Mouse (Mus musculus): ENCODE data around the gene Pyroxd1. TPM values are rescaled to one million over a fixed set of nuclear protein-coding genes. Genes with fewer than 3 reads are reported as not detected.
"Not testable (repeated sequence)": the region's sequence is repeated elsewhere in the genome, so short reads cannot be mapped to it uniquely, and the experiment has no call there.

The Pyroxd1 gene
- polyA plus RNA-seq, 1 experiment from 2014 or later: 13.4 TPM

- Histone ChIP-seq H3K4me3 (ENCODE audit: low read length) (no peak overlapping the region), H3K9me3 (ENCODE audit: control insufficient read depth, low read length) (no peaks in the 10 kb centered on the region), H3K4me2 (ENCODE audit: low read depth, low read length) (no peak overlapping the region), H3K36me3 (ENCODE audit: control insufficient read depth, insufficient read depth, low read length) (no peaks in the 10 kb centered on the region), H3K9ac (ENCODE audit: low read depth, low read length) (no peak overlapping the region), H3K4me1 (ENCODE audit: control insufficient read depth, insufficient read depth, low read length) (no peaks in the 10 kb centered on the region), H3K27ac (ENCODE audit: low read length) (no peak overlapping the region), H3K27me3 (replicated peaks; ENCODE audit: control insufficient read depth, insufficient read depth, low read length) (no peaks in the 10 kb centered on the region)
- ATAC-seq: no peak
- WGBS: 69% methylated on average over 2 of the region's 2 CpGs
These were observed 1.9 kb upstream of the Pyroxd1 start for GRCm38 (mm10) chr6:142343561-142343960.

- H3K4me3 ChIP-seq (ENCODE audit: low read length): peak overlapping the region; percentile 80
- peak; percentile 52 for ATAC-seq
- no peaks in the 10 kb centered on the region for H3K27me3 ChIP-seq (replicated peaks; ENCODE audit: control insufficient read depth, insufficient read depth, low read length)
- 40% methylated on average over 12 of the region's 12 CpGs for WGBS
- H3K9me3 ChIP-seq (ENCODE audit: control insufficient read depth, low read length): no peaks in the 10 kb centered on the region
- no peaks in the 10 kb centered on the region for H3K36me3 ChIP-seq (ENCODE audit: control insufficient read depth, insufficient read depth, low read length)
- no peak overlapping the region; the same call in 1 of the 2 replicates for H3K27ac ChIP-seq (ENCODE audit: low read length)
- H3K9ac ChIP-seq (ENCODE audit: low read depth, low read length): peak overlapping the region; percentile 78
- H3K4me2 ChIP-seq (ENCODE audit: low read depth, low read length): peak overlapping the region; percentile 59
- H3K4me1 ChIP-seq (ENCODE audit: control insufficient read depth, insufficient read depth, low read length): no peaks in the 10 kb centered on the region
These were observed 992 bp downstream of the Pyroxd1 start for GRCm38 (mm10) chr6:142346181-142347110.

- no peaks in the 10 kb centered on the region for H3K4me1 ChIP-seq (ENCODE audit: control insufficient read depth, insufficient read depth, low read length)
- no peak overlapping the region for H3K4me3 ChIP-seq (ENCODE audit: low read length)
- 72% methylated on average over 11 of the region's 11 CpGs for WGBS
- no peak overlapping the region for H3K4me2 ChIP-seq (ENCODE audit: low read depth, low read length)
- H3K27ac ChIP-seq (ENCODE audit: low read length): no peak overlapping the region
- no peaks in the 10 kb centered on the region for H3K27me3 ChIP-seq (replicated peaks; ENCODE audit: control insufficient read depth, insufficient read depth, low read length)
- H3K9ac ChIP-seq (ENCODE audit: low read depth, low read length): no peak overlapping the region
- H3K9me3 ChIP-seq (ENCODE audit: control insufficient read depth, low read length): no peaks in the 10 kb centered on the region
- H3K36me3 ChIP-seq (ENCODE audit: control insufficient read depth, insufficient read depth, low read length): no peaks in the 10 kb centered on the region
- ATAC-seq: no peak
These were observed 2.3 kb downstream of the Pyroxd1 start for GRCm38 (mm10) chr6:142347431-142348385.

- not testable (repeated sequence) for H3K9me3 ChIP-seq (ENCODE audit: control insufficient read depth, low read length); H3K4me2 ChIP-seq (ENCODE audit: low read depth, low read length); H3K4me3 ChIP-seq (ENCODE audit: low read length); H3K27me3 ChIP-seq (replicated peaks; ENCODE audit: control insufficient read depth, insufficient read depth, low read length); ATAC-seq; H3K9ac ChIP-seq (ENCODE audit: low read depth, low read length); H3K36me3 ChIP-seq (ENCODE audit: control insufficient read depth, insufficient read depth, low read length); H3K27ac ChIP-seq (ENCODE audit: low read length); H3K4me1 ChIP-seq (ENCODE audit: control insufficient read depth, insufficient read depth, low read length)
- WGBS: 80% methylated on average over 3 of the region's 3 CpGs
These were observed 6.6 kb downstream of the Pyroxd1 start for GRCm38 (mm10) chr6:142352099-142352498.

- Histone ChIP-seq H3K9ac (ENCODE audit: low read depth, low read length) (no peak overlapping the region), H3K36me3 (ENCODE audit: control insufficient read depth, insufficient read depth, low read length) (peaks cover 5% of the 10 kb centered on the region; the same call in 1 of the 2 replicates), H3K4me2 (ENCODE audit: low read depth, low read length) (no peak overlapping the region), H3K9me3 (ENCODE audit: control insufficient read depth, low read length) (no peaks in the 10 kb centered on the region), H3K27me3 (replicated peaks; ENCODE audit: control insufficient read depth, insufficient read depth, low read length) (no peaks in the 10 kb centered on the region), H3K4me3 (ENCODE audit: low read length) (no peak overlapping the region), H3K4me1 (ENCODE audit: control insufficient read depth, insufficient read depth, low read length) (no peaks in the 10 kb centered on the region), H3K27ac (ENCODE audit: low read length) (no peak overlapping the region)
- no peak for ATAC-seq
- WGBS: 71% methylated on average over 7 of the region's 7 CpGs
These were observed 11.7 kb downstream of the Pyroxd1 start for GRCm38 (mm10) chr6:142357106-142357505.

GRCm38 (mm10) chr6:142362036-142362435 lies 16.6 kb downstream of the Pyroxd1 start:
- WGBS: 92% methylated on average over 6 of the region's 6 CpGs
- H3K9ac ChIP-seq (ENCODE audit: low read depth, low read length): no peak overlapping the region
- H3K4me3 ChIP-seq (ENCODE audit: low read length): no peak overlapping the region
- H3K27ac ChIP-seq (ENCODE audit: low read length): no peak overlapping the region
- peaks cover 7% of the 10 kb centered on the region; the same call in 1 of the 2 replicates for H3K36me3 ChIP-seq (ENCODE audit: control insufficient read depth, insufficient read depth, low read length)
- H3K4me2 ChIP-seq (ENCODE audit: low read depth, low read length): no peak overlapping the region
- H3K9me3 ChIP-seq (ENCODE audit: control insufficient read depth, low read length): no peaks in the 10 kb centered on the region
- ATAC-seq: no peak
- H3K4me1 ChIP-seq (ENCODE audit: control insufficient read depth, insufficient read depth, low read length): no peaks in the 10 kb centered on the region
- no peaks in the 10 kb centered on the region for H3K27me3 ChIP-seq (replicated peaks; ENCODE audit: control insufficient read depth, insufficient read depth, low read length)

GRCm38 (mm10) chr6:142363019-142363576 lies 17.6 kb downstream of the Pyroxd1 start:
- Histone ChIP-seq H3K27me3 (replicated peaks; ENCODE audit: control insufficient read depth, insufficient read depth, low read length) (no peaks in the 10 kb centered on the region), H3K4me3 (ENCODE audit: low read length) (no peak overlapping the region), H3K4me2 (ENCODE audit: low read depth, low read length) (no peak overlapping the region), H3K27ac (ENCODE audit: low read length) (no peak overlapping the region), H3K36me3 (ENCODE audit: control insufficient read depth, insufficient read depth, low read length) (peaks cover 7% of the 10 kb centered on the region; the same call in 1 of the 2 replicates), H3K9me3 (ENCODE audit: control insufficient read depth, low read length) (no peaks in the 10 kb centered on the region), H3K9ac (ENCODE audit: low read depth, low read length) (no peak overlapping the region), H3K4me1 (ENCODE audit: control insufficient read depth, insufficient read depth, low read length) (no peaks in the 10 kb centered on the region)
- 62% methylated on average over 9 of the region's 9 CpGs for WGBS
- ATAC-seq: peak; percentile 40; the same call in 1 of the 2 replicates

GRCm38 (mm10) chr6:142365742-142366472 lies 20.5 kb downstream of the Pyroxd1 start:
- Histone ChIP-seq H3K36me3 (ENCODE audit: control insufficient read depth, insufficient read depth, low read length) (peaks cover 2% of the 10 kb centered on the region; the same call in 1 of the 2 replicates), H3K4me2 (ENCODE audit: low read depth, low read length) (no peak overlapping the region), H3K4me1 (ENCODE audit: control insufficient read depth, insufficient read depth, low read length) (no peaks in the 10 kb centered on the region), H3K27ac (ENCODE audit: low read length) (no peak overlapping the region), H3K9me3 (ENCODE audit: control insufficient read depth, low read length) (no peaks in the 10 kb centered on the region), H3K27me3 (replicated peaks; ENCODE audit: control insufficient read depth, insufficient read depth, low read length) (no peaks in the 10 kb centered on the region), H3K9ac (ENCODE audit: low read depth, low read length) (no peak overlapping the region), H3K4me3 (ENCODE audit: low read length) (no peak overlapping the region)
- ATAC-seq: no peak
- WGBS: 86% methylated on average over 8 of the region's 8 CpGs

Data from intestine, embryonic 16.5 days (tissue).